Mouse (Mus musculus) adrenal gland, postnatal 25 days (tissue): Measurements from ENCODE around the gene Rcan2. TPM values are rescaled to one million over a fixed set of nuclear protein-coding genes. Genes with fewer than 3 reads are reported as not detected.

ENCODE experiments used
- DNase-seq: peaks from one replicate; pipeline ENCODE4 v3.0.0; 2021; ENCODE audit warnings: mixed read lengths
- long read RNA-seq: library from polyadenylated mRNA; stranded (forward); transcript quantifications from one replicate; pipeline ENCODE4 v2.0.0, GENCODE M21; 2021
- total RNA-seq: library from RNA; stranded (reverse); gene quantifications from 2 replicates; pipeline ENCODE4 v1.2.3, GENCODE M21; 2021

Gene Rcan2
- total RNA-seq: 2.5 and 4.0 TPM in 2 replicates
- long read RNA-seq, partial matches to known transcripts: 0 of 1 reads
- long read RNA-seq, other reads (novel, unspliced or antisense): 1 of 1 reads

GRCm38 (mm10) chr17:43801077-43801476 lies at the start of gene Rcan2:
Gene Rcan2, plus strand, starts transcription at chr17:43801351.
- DNase-seq: peak; percentile 60

- DNase-seq: no peak
Measured at GRCm38 (mm10) chr17:43752811-43753210, 48.3 kb upstream of the Rcan2 start.

- DNase-seq: no peak
Measured at GRCm38 (mm10) chr17:43754687-43755086, 46.5 kb upstream of the Rcan2 start.

- peak; percentile 7 for DNase-seq
Measured at GRCm38 (mm10) chr17:43758607-43759259, 42.4 kb upstream of the Rcan2 start.

GRCm38 (mm10) chr17:43784531-43784930 lies 16.6 kb upstream of the Rcan2 start:
- no peak for DNase-seq

- no peak for DNase-seq
Measured at GRCm38 (mm10) chr17:43788222-43788621, 12.9 kb upstream of the Rcan2 start.

GRCm38 (mm10) chr17:43789376-43789775 lies 11.8 kb upstream of the Rcan2 start:
- DNase-seq: peak; percentile 8

- DNase-seq: no peak
Measured at GRCm38 (mm10) chr17:43791751-43792150, 9.4 kb upstream of the Rcan2 start.

- DNase-seq: no peak
Measured at GRCm38 (mm10) chr17:43794731-43795280, 6.3 kb upstream of the Rcan2 start.

GRCm38 (mm10) chr17:43801595-43802373 lies 633 bp downstream of the Rcan2 start:
- peak; percentile 49 for DNase-seq

- DNase-seq: no peak
Measured at GRCm38 (mm10) chr17:43802414-43802813, 1.3 kb downstream of the Rcan2 start.

GRCm38 (mm10) chr17:43803111-43803510 lies 2.0 kb downstream of the Rcan2 start:
- DNase-seq: no peak

GRCm38 (mm10) chr17:43803764-43804163 lies 2.6 kb downstream of the Rcan2 start:
- no peak for DNase-seq

- no peak for DNase-seq
Measured at GRCm38 (mm10) chr17:43806841-43807240, 5.7 kb downstream of the Rcan2 start.

- no peak for DNase-seq
Measured at GRCm38 (mm10) chr17:43811453-43811852, 10.3 kb downstream of the Rcan2 start.

- DNase-seq: no peak
Measured at GRCm38 (mm10) chr17:43815376-43815775, 14.2 kb downstream of the Rcan2 start.

GRCm38 (mm10) chr17:43816480-43816879 lies 15.3 kb downstream of the Rcan2 start:
- DNase-seq: no peak

- DNase-seq: no peak
Measured at GRCm38 (mm10) chr17:43817171-43817570, 16.0 kb downstream of the Rcan2 start.

- DNase-seq: no peak
Measured at GRCm38 (mm10) chr17:43818390-43818789, 17.2 kb downstream of the Rcan2 start.

- DNase-seq: no peak
Measured at GRCm38 (mm10) chr17:43820904-43821303, 19.8 kb downstream of the Rcan2 start.

GRCm38 (mm10) chr17:43822207-43822606 lies 21.1 kb downstream of the Rcan2 start:
- no peak for DNase-seq

- no peak for DNase-seq
Measured at GRCm38 (mm10) chr17:43822630-43823029, 21.5 kb downstream of the Rcan2 start.

- DNase-seq: no peak
Measured at GRCm38 (mm10) chr17:43824781-43825410, 23.7 kb downstream of the Rcan2 start.
